Mouse (Mus musculus): ENCODE data around the gene Grik2. TPM values are rescaled to one million over a fixed set of nuclear protein-coding genes. Genes with fewer than 3 reads are reported as not detected.

Gene Grik2
- polyA plus RNA-seq (2012), result 0.01 TPM in 1 of 2 replicates, not detected in the other

GRCm38 (mm10) chr10:49788381-49788906 lies at the start of gene Grik2:
Gene Grik2, minus strand, starts transcription at chr10:49788766.

Measured in megakaryocyte-erythroid progenitor cell, adult 5 weeks (primary cell).